Comparison of ENCODE assay signal across 19 mouse cellular contexts in genomic region chr11:39228335-39228734, GRCm38 (mm10).
A peak's percentile ranks its signal among the peaks of the same experiment; 100 is the strongest.
DNase-seq lines count a peak whose midpoint lies in the region; ATAC-seq lines count a peak whose summit lies in the region.
"Had no signal": no experiment of that assay in that cellular context is flagged by ENCODE, and none has a peak within 500 bp of the region (broad histone marks: within the 10 kb centered on the region; RNA-seq: fewer than 3 reads in every experiment).

No protein-coding gene starts in this region.

- H3K9ac ChIP-seq in midbrain, embryonic 12.5 days (replicated peaks), result no peak overlapping the region
- H3K9ac ChIP-seq in midbrain, embryonic 15.5 days, result no peak overlapping the region
- no peak overlapping the region for H3K9ac ChIP-seq in hindbrain, embryonic 12.5 days
- H3K9ac ChIP-seq: forebrain, postnatal 0 days had no signal

- WGBS in midbrain, embryonic 12.5 days, result 62% methylated on average over 6 of the region's 6 CpGs
- WGBS in midbrain, embryonic 15.5 days, result 33% methylated on average over 6 of the region's 6 CpGs
- WGBS in hindbrain, embryonic 12.5 days, result 52% methylated on average over 6 of the region's 6 CpGs

- H3K27ac ChIP-seq in midbrain, embryonic 12.5 days (replicated peaks), result no peak overlapping the region
- H3K27ac ChIP-seq in midbrain, embryonic 15.5 days, result no peak overlapping the region
- H3K27ac ChIP-seq in hindbrain, embryonic 12.5 days, result peak overlapping the region; percentile 40; the same call in 1 of the 2 replicates
- H3K27ac ChIP-seq: left cerebral cortex, adult 2 months had no signal

- H3K27me3 ChIP-seq in midbrain, embryonic 12.5 days, result no peaks in the 10 kb centered on the region
- H3K27me3 ChIP-seq in midbrain, embryonic 15.5 days (replicated peaks), result no peaks in the 10 kb centered on the region
- no peaks in the 10 kb centered on the region for H3K27me3 ChIP-seq in hindbrain, embryonic 12.5 days
- H3K27me3 ChIP-seq: megakaryocyte, embryonic 14.5 days had no signal

- no peaks in the 10 kb centered on the region for H3K4me1 ChIP-seq in midbrain, embryonic 12.5 days
- no peaks in the 10 kb centered on the region for H3K4me1 ChIP-seq in midbrain, embryonic 15.5 days
- H3K4me1 ChIP-seq in hindbrain, embryonic 12.5 days, result no peaks in the 10 kb centered on the region
- H3K4me1 ChIP-seq: megakaryocyte, embryonic 14.5 days had no signal

- no peaks in the 10 kb centered on the region for H3K9me3 ChIP-seq in midbrain, embryonic 12.5 days
- no peaks in the 10 kb centered on the region for H3K9me3 ChIP-seq in midbrain, embryonic 15.5 days
- no peaks in the 10 kb centered on the region for H3K9me3 ChIP-seq in hindbrain, embryonic 12.5 days (replicated peaks)
- H3K9me3 ChIP-seq: megakaryocyte, embryonic 14.5 days had no signal

- DNase-seq in mesoderm, embryonic 11.5 days (ENCODE audit: low read depth, low spot score), result peak; percentile 23
- DNase-seq in retina, embryonic 14.5 days (ENCODE audit: low spot score), result peak; percentile 59
- DNase-seq in heart, postnatal 4 days, result no peak
- no peak for DNase-seq in lung, postnatal 4 days
- DNase-seq: cerebellum, adult 9-10 months; forebrain, postnatal 0 days; heart, postnatal 10 days; kidney, postnatal 36 days; lung, adult 18-20 months; lung, postnatal 14 days; right cerebral cortex, postnatal 4 days; thymus, postnatal 14 days had no signal

- peak; percentile 76 for ATAC-seq in midbrain, embryonic 12.5 days (ENCODE audit: low FRiP score, low read depth)
- no peak; the same call in 1 of the 2 replicates for ATAC-seq in midbrain, embryonic 15.5 days (replicated peaks)
- ATAC-seq in hindbrain, embryonic 12.5 days (ENCODE audit: low FRiP score), result peak; percentile 86
- ATAC-seq: forebrain, postnatal 0 days had no signal

- no peak overlapping the region for H3K4me2 ChIP-seq in midbrain, embryonic 12.5 days (replicated peaks)
- H3K4me2 ChIP-seq in midbrain, embryonic 15.5 days, result no peak overlapping the region
- no peak overlapping the region for H3K4me2 ChIP-seq in hindbrain, embryonic 12.5 days (replicated peaks)
- H3K4me2 ChIP-seq: heart, embryonic 11.5 days; liver, embryonic 11.5 days had no signal

- H3K36me3 ChIP-seq in midbrain, embryonic 12.5 days, result no peaks in the 10 kb centered on the region
- no peaks in the 10 kb centered on the region for H3K36me3 ChIP-seq in midbrain, embryonic 15.5 days (replicated peaks)
- no peaks in the 10 kb centered on the region for H3K36me3 ChIP-seq in hindbrain, embryonic 12.5 days

- H3K4me3 ChIP-seq in midbrain, embryonic 12.5 days, result no peak overlapping the region
- no peak overlapping the region for H3K4me3 ChIP-seq in midbrain, embryonic 15.5 days
- H3K4me3 ChIP-seq in hindbrain, embryonic 12.5 days, result no peak overlapping the region
- H3K4me3 ChIP-seq: left cerebral cortex, adult 2 months; megakaryocyte, embryonic 14.5 days had no signal

Comparison
In these comparisons a context has a peak if more than half of its experiments do, and no peak if none do; other contexts are left out.
1. DNase-seq: peak in mesoderm, embryonic 11.5 days (single experiment) and retina, embryonic 14.5 days (single experiment); none in heart, postnatal 4 days (single experiment) and lung, postnatal 4 days (0 of 2).